Mouse (Mus musculus) cerebellum, postnatal 25 days (tissue): ENCODE data around the gene Lect2.

Source experiments
- DNase-seq, 2 experiments: peaks; one replicate each; pipeline ENCODE4 v3.0.0; 2021; ENCODE audit warnings: mixed read lengths in 2 of 2

Gene Lect2

GRCm38 (mm10) chr13:56501866-56502420 is 46.4 kb downstream of the Lect2 start:
- peak in 1 of 2 experiments; percentile 25 for DNase-seq

- DNase-seq: no peak
Observed at GRCm38 (mm10) chr13:56500636-56501035, 47.7 kb downstream of the Lect2 start.

- peak; percentile 8 to 11 for DNase-seq
Observed at GRCm38 (mm10) chr13:56500132-56500531, 48.2 kb downstream of the Lect2 start.

- no peak for DNase-seq
Observed at GRCm38 (mm10) chr13:56494440-56494839, 53.9 kb downstream of the Lect2 start.
